Mouse (Mus musculus) forebrain, embryonic 16.5 days (tissue): ENCODE measurements around the gene Olfr801. TPM values are rescaled to one million over a fixed set of nuclear protein-coding genes. Genes with fewer than 3 reads are reported as not detected.

Experiments used
- polyA plus RNA-seq: library from polyadenylated mRNA; unstranded; fragments of >200 nt; fragmentation: Nextera tagmentation; extraction: Ambion mirVana; gene quantifications from 2 replicates; pipeline ENCODE4 v1.2.1, GENCODE M21; 2015

The Olfr801 gene
- polyA plus RNA-seq, 1 experiment from 2014 or later, result not detected

Other genes with a start within 250 kb of the Olfr801 start
- not detected in 2 replicates for gene Olfr786, start 246.6 kb downstream of the Olfr801 start, polyA plus RNA-seq
- not detected in 2 replicates for gene Olfr787, start 212.0 kb downstream of the Olfr801 start, polyA plus RNA-seq
- not detected in 2 replicates for gene Olfr788, start 202.9 kb downstream of the Olfr801 start, polyA plus RNA-seq
- not detected in 2 replicates for gene Olfr789, start 189.1 kb downstream of the Olfr801 start, polyA plus RNA-seq
- gene Olfr790, start 175.4 kb downstream of the Olfr801 start, polyA plus RNA-seq, result not detected in 2 replicates
- gene Olfr791, start 152.1 kb downstream of the Olfr801 start, polyA plus RNA-seq, result not detected in 2 replicates
- gene Olfr792, start 134.7 kb downstream of the Olfr801 start, polyA plus RNA-seq, result not detected in 2 replicates
- gene Olfr794, start 106.2 kb downstream of the Olfr801 start, polyA plus RNA-seq, result not detected in 2 replicates
- not detected in 2 replicates for gene Olfr796, start 61.3 kb downstream of the Olfr801 start, polyA plus RNA-seq
- gene Olfr798, start 45.9 kb downstream of the Olfr801 start, polyA plus RNA-seq, result not detected in 2 replicates
- not detected in 2 replicates for gene Olfr799, start 36.4 kb downstream of the Olfr801 start, polyA plus RNA-seq
- gene Olfr800, start 16.2 kb downstream of the Olfr801 start, polyA plus RNA-seq, result not detected in 2 replicates
- 0.06 TPM in 1 of 2 replicates, not detected in the other for gene Olfr802, start 14.3 kb upstream of the Olfr801 start, polyA plus RNA-seq
- not detected in 2 replicates for gene Olfr803, start 20.4 kb upstream of the Olfr801 start, polyA plus RNA-seq
- not detected in 2 replicates for gene Olfr804, start 29.3 kb upstream of the Olfr801 start, polyA plus RNA-seq
- gene Olfr805, start 55.5 kb upstream of the Olfr801 start, polyA plus RNA-seq, result not detected in 2 replicates
- not detected in 2 replicates for gene Olfr806, start 68.1 kb upstream of the Olfr801 start, polyA plus RNA-seq
- not detected in 2 replicates for gene Olfr807, start 83.9 kb upstream of the Olfr801 start, polyA plus RNA-seq
- gene Olfr808, start 91.6 kb upstream of the Olfr801 start, polyA plus RNA-seq, result not detected in 2 replicates
- gene Olfr809, start 100.8 kb upstream of the Olfr801 start, polyA plus RNA-seq, result not detected in 2 replicates
- not detected in 2 replicates for gene Olfr810, start 121.1 kb upstream of the Olfr801 start, polyA plus RNA-seq
- not detected in 2 replicates for gene Olfr811, start 130.5 kb upstream of the Olfr801 start, polyA plus RNA-seq
- gene Olfr812, start 172.2 kb upstream of the Olfr801 start, polyA plus RNA-seq, result not detected in 2 replicates
- gene Olfr813, start 181.5 kb upstream of the Olfr801 start, polyA plus RNA-seq, result not detected in 2 replicates
- gene Olfr814, start 206.0 kb upstream of the Olfr801 start, polyA plus RNA-seq, result not detected in 2 replicates
- gene Olfr815, start 232.0 kb upstream of the Olfr801 start, polyA plus RNA-seq, result not detected in 2 replicates
- not detected in 2 replicates for gene Olfr816, start 241.7 kb upstream of the Olfr801 start, polyA plus RNA-seq